Mouse (Mus musculus) stomach, postnatal 0 days (tissue): Measurements from ENCODE around the gene Atp1a2. TPM values are rescaled to one million over a fixed set of nuclear protein-coding genes. Genes with fewer than 3 reads are reported as not detected.

ENCODE experiments used
- ATAC-seq: fragments of 200-750 bp; cut with Nextera tagmentation; 2 replicates; pipeline ENCODE4 v1.8.0; 2017; ENCODE audit not compliant: low FRiP score, low TSS enrichment
- DNase-seq: peaks from one replicate; pipeline ENCODE4 v3.0.0-alpha.2; 2016; ENCODE audit warnings: low spot score
- H3K27ac ChIP-seq: fragments of 300-500 bp; sonication (generic); replicated peaks from 2 replicates; pipeline ENCODE4 v1.5.1; 2014; ENCODE audit warnings: mild to moderate bottlenecking, control low read depth
- H3K27me3 ChIP-seq: fragments of 300-500 bp; sonication (generic); 2 replicates; pipeline ENCODE4 v1.6.1; 2014; ENCODE audit warnings: low read length; ENCODE audit not compliant: control insufficient read depth, insufficient read depth
- H3K36me3 ChIP-seq: fragments of 300-500 bp; sonication (generic); 2 replicates; pipeline ENCODE4 v1.6.1; 2014; ENCODE audit warnings: low read length, mixed read lengths; ENCODE audit not compliant: control insufficient read depth, insufficient read depth
- H3K4me1 ChIP-seq: fragments of 300-500 bp; sonication (generic); replicated peaks from 2 replicates; pipeline ENCODE4 v1.6.1; 2014; ENCODE audit warnings: antibody characterized with exemption; ENCODE audit not compliant: control insufficient read depth, insufficient read depth
- H3K4me2 ChIP-seq: fragments of 300-500 bp; sonication (generic); replicated peaks from 2 replicates; pipeline ENCODE4 v1.6.1; 2014; ENCODE audit warnings: low read depth, mild to moderate bottlenecking, control low read depth, moderate library complexity
- H3K4me3 ChIP-seq: fragments of 300-500 bp; sonication (generic); 2 replicates; pipeline ENCODE4 v1.5.1; 2014; ENCODE audit warnings: low read depth, low read length, control low read depth
- H3K9ac ChIP-seq: fragments of 300-500 bp; sonication (generic); 2 replicates; pipeline ENCODE4 v1.6.1; 2014; ENCODE audit warnings: mild to moderate bottlenecking, low read length, control low read depth, mixed read lengths
- H3K9me3 ChIP-seq: fragments of 300-500 bp; sonication (generic); 2 replicates; pipeline ENCODE4 v1.6.1; 2016; ENCODE audit warnings: low read length; ENCODE audit not compliant: control insufficient read depth
- CTCF ChIP-seq: IDR thresholded peaks from 2 replicates; pipeline ENCODE4 v1.5.1; 2016; ENCODE audit warnings: antibody characterized with exemption, low read depth, mild to moderate bottlenecking, moderate library complexity
- EP300 ChIP-seq: optimal IDR thresholded peaks from 2 replicates; pipeline ENCODE3; 2016; ENCODE audit warnings: antibody characterized with exemption
- WGBS: fragments of 180-500 bp; shearing (Covaris S2); extraction: QIAGEN DNeasy Blood & Tissue Kit; methylation state at CpG from one replicate; pipeline ENCODE4 v1.1.7; 2014; 5-methylcytosine and 5-hydroxymethylcytosine counted together
- polyA plus RNA-seq: library from polyadenylated mRNA; unstranded; fragments of >200 nt; fragmentation: Nextera tagmentation; extraction: Ambion mirVana; gene quantifications from 2 replicates; pipeline ENCODE4 v1.2.1, GENCODE M21; 2015

Gene Atp1a2
- polyA plus RNA-seq, 1 experiment from 2014 or later, result 3.1 TPM

DNA sequence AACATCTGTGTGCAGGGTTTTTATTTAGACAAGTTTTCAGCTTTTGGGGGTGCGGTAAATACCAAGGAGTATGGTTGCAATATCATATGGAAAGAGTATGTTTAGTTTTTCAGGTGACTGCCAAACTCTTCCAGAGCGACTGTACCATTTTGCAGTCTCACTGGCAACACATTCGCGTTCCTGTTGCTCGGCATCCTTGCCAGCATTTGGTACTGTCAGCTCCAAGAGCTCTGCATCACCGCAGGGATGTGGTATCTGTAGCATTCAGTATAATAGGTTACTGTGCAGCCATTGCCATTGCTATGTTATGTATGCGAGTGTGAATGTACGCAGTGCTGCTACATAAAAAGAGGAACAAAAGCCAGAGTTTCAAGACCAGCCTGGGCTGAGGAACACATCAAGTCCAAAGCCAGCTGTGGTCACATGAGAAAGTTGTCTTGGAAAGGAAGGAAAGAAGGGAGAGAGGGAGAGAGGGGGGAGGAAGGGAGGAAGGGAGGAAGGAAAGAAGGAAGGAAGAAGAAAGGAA is 33.6 kb upstream of the Atp1a2 start:
- ATAC-seq (no peak), DNase-seq (no peak)
- no peaks in the 10 kb centered on the region for H3K36me3 ChIP-seq
- H3K27ac ChIP-seq, result no peak overlapping the region
- H3K4me3 ChIP-seq, result no peak overlapping the region
- no peaks in the 10 kb centered on the region for H3K9me3 ChIP-seq
- 69% methylated on average over 8 of the region's 8 CpGs for WGBS
- no peak overlapping the region for H3K4me2 ChIP-seq
- TF ChIP-seq EP300 (no peak), CTCF (no peak)
- no peak overlapping the region for H3K9ac ChIP-seq
- no peaks in the 10 kb centered on the region for H3K4me1 ChIP-seq
- H3K27me3 ChIP-seq, result no peaks in the 10 kb centered on the region; the same call in 1 of the 2 replicates

DNA sequence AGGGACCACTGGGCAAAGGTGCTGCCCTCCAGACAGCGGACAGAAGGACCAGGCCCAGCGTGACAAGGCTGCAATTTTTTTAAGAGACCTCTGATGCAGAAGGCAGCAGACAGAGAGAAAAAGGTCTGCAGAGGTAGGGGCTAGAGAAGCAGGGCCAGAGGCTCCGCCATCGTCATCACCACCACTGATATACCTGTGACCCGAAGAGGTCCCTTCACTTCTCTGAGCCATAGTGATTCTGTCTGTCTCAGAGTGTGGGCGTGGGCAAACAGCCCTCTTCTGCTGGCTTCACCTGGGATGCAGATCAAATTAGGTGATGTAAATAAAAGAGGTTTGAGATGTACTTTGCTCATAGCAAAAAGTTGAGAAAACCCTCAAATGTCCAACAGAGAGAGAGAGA is 31.8 kb upstream of the Atp1a2 start:
- DNase-seq (no peak), ATAC-seq (no peak)
- WGBS, result 72% methylated on average over 6 of the region's 6 CpGs
- Histone ChIP-seq H3K9ac (no peak overlapping the region), H3K27ac (no peak overlapping the region), H3K27me3 (no peaks in the 10 kb centered on the region; the same call in 1 of the 2 replicates), H3K4me3 (no peak overlapping the region), H3K36me3 (no peaks in the 10 kb centered on the region), H3K4me2 (no peak overlapping the region), H3K4me1 (no peaks in the 10 kb centered on the region), H3K9me3 (no peaks in the 10 kb centered on the region)
- TF ChIP-seq EP300, result no peak
- no peak for TF ChIP-seq CTCF

DNA sequence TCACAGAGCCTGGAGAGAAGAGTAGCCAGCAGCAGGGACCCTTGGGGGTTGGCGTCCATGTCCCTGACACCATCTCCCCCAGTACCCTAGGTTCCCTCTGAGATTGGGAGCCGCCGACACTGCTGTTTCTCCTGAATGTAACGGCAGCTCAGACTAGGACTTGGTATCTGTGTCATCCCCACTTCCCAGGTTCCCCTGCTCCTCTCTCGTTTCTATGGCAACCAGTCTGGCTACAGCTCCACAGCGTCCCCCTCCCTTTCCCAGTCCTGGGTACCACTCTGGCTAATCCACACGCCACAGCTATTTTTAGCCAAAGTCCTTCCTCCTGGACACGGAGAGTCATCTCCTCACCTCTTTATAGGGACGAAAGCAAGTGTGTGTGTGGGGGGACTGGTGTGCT is 31.3 kb upstream of the Atp1a2 start, which contains the start of gene Kcnj9:
Gene Kcnj9, minus strand, starts transcription at position 188 of the 400 bp plus-strand sequence.
- 37% methylated on average over 9 of the region's 9 CpGs for WGBS
- H3K4me1 ChIP-seq, result no peaks in the 10 kb centered on the region
- no peaks in the 10 kb centered on the region; the same call in 1 of the 2 replicates for H3K27me3 ChIP-seq
- H3K4me2 ChIP-seq, result no peak within 1 kb of the TSS
- H3K9me3 ChIP-seq, result no peaks in the 10 kb centered on the region
- TF ChIP-seq CTCF (no peak), EP300 (no peak)
- H3K4me3 ChIP-seq, result no peak within 1 kb of the TSS
- no peaks in the 10 kb centered on the region for H3K36me3 ChIP-seq
- no peak within 1 kb of the TSS for H3K27ac ChIP-seq
- no peak within 1 kb of the TSS for H3K9ac ChIP-seq
- ATAC-seq, result no peak
- no peak for DNase-seq

DNA sequence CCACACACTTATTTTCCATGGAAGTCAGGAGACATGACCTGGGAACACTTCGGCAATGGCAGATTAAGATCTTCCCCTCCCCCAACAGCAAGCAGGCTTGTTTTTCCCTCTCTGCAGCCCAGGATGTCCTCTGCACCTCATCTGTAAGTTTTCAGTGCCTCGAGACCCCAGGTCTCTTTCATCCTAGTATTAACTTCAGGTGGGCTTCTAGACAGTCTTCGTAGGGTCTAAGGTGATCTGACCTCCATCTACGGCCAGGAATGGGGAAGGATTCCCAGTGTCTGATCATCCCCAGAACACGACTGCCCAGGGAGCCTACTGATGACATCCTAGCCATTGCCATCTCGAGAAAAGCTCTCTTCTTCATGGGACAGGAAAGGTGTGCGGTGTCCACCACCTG is 30.6 kb upstream of the Atp1a2 start:
- no peak for ATAC-seq
- no peak for DNase-seq
- no peaks in the 10 kb centered on the region for H3K4me1 ChIP-seq
- H3K4me2 ChIP-seq, result no peak overlapping the region
- H3K9me3 ChIP-seq, result no peaks in the 10 kb centered on the region
- H3K4me3 ChIP-seq, result no peak overlapping the region
- H3K36me3 ChIP-seq, result no peaks in the 10 kb centered on the region
- 64% methylated on average over 7 of the region's 7 CpGs for WGBS
- TF ChIP-seq EP300 (no peak), CTCF (no peak)
- H3K9ac ChIP-seq, result no peak overlapping the region
- H3K27ac ChIP-seq, result no peak overlapping the region
- no peaks in the 10 kb centered on the region; the same call in 1 of the 2 replicates for H3K27me3 ChIP-seq

DNA sequence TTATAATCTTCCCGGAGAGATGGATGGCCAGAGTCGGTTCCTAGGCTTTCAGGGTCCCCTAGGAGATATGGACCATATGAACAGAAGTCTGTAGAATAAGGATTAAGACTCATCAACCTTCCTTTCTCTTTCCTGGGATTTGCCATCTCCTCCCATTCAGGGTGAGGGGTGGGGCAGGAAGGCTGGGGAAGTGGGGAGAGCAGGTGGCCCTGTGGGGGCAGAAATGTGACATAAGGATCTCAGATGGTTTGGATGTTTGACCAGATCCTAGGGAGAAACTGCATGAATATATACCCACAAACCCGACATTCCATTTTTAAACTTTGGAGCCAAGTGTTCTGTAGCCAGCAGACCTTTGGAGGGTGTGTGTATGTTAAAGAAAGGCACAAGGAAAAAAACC is 30.2 kb upstream of the Atp1a2 start:
- DNase-seq (no peak), ATAC-seq (no peak)
- H3K4me3 ChIP-seq, result no peak overlapping the region
- no peak overlapping the region for H3K4me2 ChIP-seq
- no peaks in the 10 kb centered on the region for H3K36me3 ChIP-seq
- no peaks in the 10 kb centered on the region for H3K9me3 ChIP-seq
- no peaks in the 10 kb centered on the region for H3K4me1 ChIP-seq
- WGBS, result 72% methylated on average over 3 of the region's 3 CpGs
- TF ChIP-seq EP300 (no peak), CTCF (no peak)
- H3K27me3 ChIP-seq, result no peaks in the 10 kb centered on the region; the same call in 1 of the 2 replicates
- H3K9ac ChIP-seq, result no peak overlapping the region
- H3K27ac ChIP-seq, result no peak overlapping the region

DNA sequence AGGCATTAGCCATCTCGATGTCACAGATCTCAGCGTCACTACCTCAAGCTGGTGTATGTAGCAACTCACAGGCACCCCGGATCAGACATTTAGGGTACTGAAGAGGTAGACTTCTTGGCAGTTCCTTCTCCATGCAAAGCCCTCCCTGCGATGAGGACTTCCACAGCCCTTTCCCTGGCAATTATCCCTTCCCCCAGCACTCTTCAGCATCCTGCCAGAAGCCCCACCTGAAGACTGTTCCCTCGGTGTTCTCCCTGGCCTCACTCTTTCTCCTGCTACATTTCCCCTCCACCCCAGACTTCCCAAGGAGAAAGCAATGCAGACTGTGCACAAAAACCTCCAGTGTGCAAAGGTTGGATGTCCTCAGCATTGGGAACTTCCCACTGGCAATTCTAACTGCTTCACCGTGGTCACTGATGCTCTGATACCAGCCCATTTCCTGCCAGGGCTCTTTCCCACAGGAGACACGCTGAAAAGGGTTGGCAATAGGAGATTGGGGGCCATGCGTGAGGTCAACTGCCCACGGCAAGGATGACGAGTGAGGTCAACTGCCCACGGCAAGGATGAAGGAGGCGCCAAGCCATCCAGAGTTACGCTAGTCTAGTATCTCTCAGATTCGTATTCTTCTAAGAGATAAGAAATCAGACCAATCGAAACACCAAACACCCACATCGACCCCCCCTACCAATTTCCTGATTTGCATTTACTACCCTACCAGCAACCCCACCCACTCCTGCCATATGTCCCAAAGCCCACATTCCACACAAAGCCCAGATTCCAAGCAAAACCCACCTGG is 29.5 kb upstream of the Atp1a2 start:
- 85% methylated on average over 16 of the region's 16 CpGs for WGBS
- TF ChIP-seq EP300 (no peak), CTCF (no peak)

More for the DNA sequence above, 29.5 kb upstream of the Atp1a2 start:
- H3K27me3 ChIP-seq, result no peaks in the 10 kb centered on the region; the same call in 1 of the 2 replicates
- no peak for ATAC-seq
- no peak overlapping the region for H3K9ac ChIP-seq
- H3K36me3 ChIP-seq, result no peaks in the 10 kb centered on the region
- H3K27ac ChIP-seq, result no peak overlapping the region
- no peak overlapping the region for H3K4me3 ChIP-seq
- H3K4me2 ChIP-seq, result no peak overlapping the region
- H3K4me1 ChIP-seq, result no peaks in the 10 kb centered on the region
- H3K9me3 ChIP-seq, result no peaks in the 10 kb centered on the region
- DNase-seq, result no peak
